Mouse (Mus musculus) adrenal gland, adult 18-20 months (tissue): ENCODE measurements around the gene Fam217a. TPM values are rescaled to one million over a fixed set of nuclear protein-coding genes. Genes with fewer than 3 reads are reported as not detected.
A peak's percentile ranks its signal among the peaks of the same experiment; 100 is the strongest.
"Not testable (repeated sequence)": the region's sequence is repeated elsewhere in the genome, so short reads cannot be mapped to it uniquely, and the experiment has no call there.

Source experiments
- DNase-seq, 2 experiments: peaks; one replicate each; pipeline ENCODE4 v3.0.0; 2021 to 2022; ENCODE audit warnings: low spot score in 2 of 2
- total RNA-seq, 2 experiments: library from RNA; stranded (reverse); gene quantifications; 1 replicate in 1 of 2; 2 replicates in 1 of 2; pipeline ENCODE4 v1.2.3; 2021

The Fam217a gene
- total RNA-seq, 2 experiments from 2014 or later: 1.8 to 2.6 TPM

- peak; percentile 93 to 94 for DNase-seq
Measured at GRCm38 (mm10) chr13:34875166-34875710, 48.9 kb downstream of the Fam217a start, which contains the start of gene Prpf4b. Gene Prpf4b (plus strand): TSS chr13:34875302.

DNA sequence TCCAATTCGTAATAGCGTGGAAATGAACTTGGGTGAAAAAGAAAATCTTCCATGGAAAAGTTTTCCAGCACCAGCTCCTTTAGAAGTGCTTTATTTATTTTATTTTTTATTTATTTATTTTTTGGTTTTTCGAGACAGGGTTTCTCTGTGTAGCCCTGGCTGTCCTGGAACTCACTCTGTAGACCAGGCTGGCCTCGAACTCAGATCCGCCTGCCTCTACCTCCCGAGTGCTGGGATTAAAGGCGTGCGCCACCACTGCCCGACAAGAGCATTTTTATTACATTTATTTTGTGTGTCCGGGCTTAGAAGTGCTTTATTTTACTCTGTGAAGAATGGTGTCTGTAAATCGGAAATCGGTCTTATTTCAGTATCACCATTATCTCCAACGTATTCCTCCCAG lies 49.4 kb downstream of the Fam217a start:
- peak; percentile 7 to 27 for DNase-seq

DNA sequence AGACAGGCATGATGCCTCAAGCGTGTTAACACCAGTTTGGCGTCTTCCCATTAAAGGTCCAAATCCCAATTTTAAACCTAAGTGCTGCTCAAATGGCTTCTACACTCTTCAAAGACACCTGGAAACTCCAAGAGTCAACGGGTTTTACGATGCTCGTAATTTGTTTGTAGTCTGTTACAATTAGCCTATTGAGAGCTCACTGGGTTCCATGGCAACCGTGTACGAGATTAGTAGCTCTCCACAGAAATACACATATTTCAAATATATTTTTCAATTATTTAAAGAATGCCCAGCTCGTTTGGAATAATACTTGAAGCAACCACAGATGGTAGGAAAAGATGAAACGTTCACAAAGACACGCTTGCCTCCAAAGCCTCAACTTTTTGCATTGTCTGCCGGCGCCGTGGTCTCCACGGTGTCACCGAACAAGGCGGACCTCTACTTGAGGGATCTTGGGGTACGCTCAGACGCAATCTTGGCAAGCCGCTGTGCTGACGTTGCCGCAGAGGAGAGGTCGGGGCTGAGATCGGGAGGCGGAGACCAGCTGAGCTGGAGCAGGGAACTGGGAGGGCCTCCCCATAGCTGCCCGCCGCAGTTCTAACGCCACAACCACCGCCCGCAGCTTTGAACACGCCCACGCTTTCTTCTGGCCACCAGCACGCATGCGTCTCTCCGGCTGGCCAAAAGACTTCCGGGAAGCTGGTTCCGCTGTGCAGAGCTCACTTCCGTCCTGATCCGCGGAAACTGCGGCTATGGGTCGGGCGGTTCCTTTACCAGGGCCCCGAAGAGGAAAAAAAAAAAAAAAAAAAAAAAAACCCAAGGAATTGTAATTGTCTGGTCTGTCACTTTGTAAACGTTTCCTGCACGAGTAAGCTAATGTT lies 50.1 kb downstream of the Fam217a start:
- DNase-seq: peak; percentile 84 to 87

DNA sequence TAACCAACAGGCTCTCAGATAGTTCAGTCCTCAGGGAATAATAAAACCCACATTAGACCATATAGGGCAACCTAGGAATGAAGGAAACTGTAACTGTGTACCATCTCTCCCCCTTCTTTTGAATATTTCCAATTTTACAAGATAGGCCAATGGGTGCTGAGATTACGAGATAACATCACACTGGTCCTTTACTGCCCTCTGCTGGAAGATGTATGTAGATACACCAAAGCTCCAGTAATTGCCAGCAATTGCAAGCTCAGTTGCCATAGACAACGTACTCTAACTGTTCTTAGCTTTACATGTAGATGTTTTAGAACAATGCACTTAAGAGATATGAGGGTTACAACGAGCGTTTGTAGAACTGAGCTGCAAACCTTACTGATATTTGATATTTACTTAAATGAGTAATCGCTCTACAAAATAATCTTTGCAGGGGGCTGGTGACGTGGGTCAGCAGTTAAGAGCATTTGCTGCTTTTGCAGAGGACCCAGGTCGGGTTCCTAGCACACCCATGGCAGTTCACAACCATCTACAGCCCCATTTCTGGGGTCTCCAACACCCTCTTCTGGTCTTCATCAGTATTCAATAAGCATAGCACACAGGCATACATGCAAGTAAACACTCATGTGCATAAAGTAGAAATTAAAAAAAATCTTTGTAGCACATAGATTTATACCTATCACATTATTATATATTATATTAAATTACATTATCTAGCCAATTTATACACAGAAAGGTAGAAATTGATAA lies 59.5 kb downstream of the Fam217a start:
- peak in 1 of 2 experiments; percentile 7 for DNase-seq

DNA sequence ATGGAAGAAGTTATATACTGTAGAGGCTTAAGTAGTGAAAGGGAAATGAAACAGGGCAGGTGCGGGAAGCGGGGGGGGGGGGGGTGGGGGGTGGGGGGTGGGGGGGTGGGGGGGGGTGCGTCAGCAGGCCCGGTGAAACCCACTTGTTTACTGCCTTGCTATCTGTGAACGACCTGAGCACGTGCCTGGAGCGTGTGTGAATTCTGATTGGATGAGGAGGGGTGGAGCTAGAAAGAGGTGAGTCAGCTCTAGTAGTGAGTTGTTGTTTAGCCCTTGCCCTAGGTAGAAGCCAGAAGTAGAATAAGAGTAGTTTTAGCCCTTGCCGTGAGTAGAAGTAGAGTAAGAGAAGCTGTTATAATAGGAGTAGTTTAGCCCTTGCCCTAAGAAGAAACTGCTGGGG lies 62.9 kb downstream of the Fam217a start:
- not testable (repeated sequence) for DNase-seq

Other genes with a start within 250 kb of the Fam217a start
- gene Fam50b, start 189.5 kb downstream of the Fam217a start, total RNA-seq: not detected
- 100 to 1,000 TPM in 1 of 2 experiments, 10 to 100 TPM in 1; 83.2 to 110 TPM for gene Prpf4b, start 49.0 kb downstream of the Fam217a start, total RNA-seq
- gene 4933417A18Rik, start 99 bp upstream of the Fam217a start, total RNA-seq: not detected
- 1 to 10 TPM; 3.3 to 4.2 TPM for gene Eci3, start 39.5 kb upstream of the Fam217a start, total RNA-seq
- gene Eci2, start 102.8 kb upstream of the Fam217a start, total RNA-seq: 100 to 1,000 TPM; 105 to 116 TPM